Mouse (Mus musculus): ENCODE results near the gene Ugt1a2.
"Not testable (repeated sequence)": the region's sequence is repeated elsewhere in the genome, so short reads cannot be mapped to it uniquely, and the experiment has no call there.

Ugt1a2 gene

DNA sequence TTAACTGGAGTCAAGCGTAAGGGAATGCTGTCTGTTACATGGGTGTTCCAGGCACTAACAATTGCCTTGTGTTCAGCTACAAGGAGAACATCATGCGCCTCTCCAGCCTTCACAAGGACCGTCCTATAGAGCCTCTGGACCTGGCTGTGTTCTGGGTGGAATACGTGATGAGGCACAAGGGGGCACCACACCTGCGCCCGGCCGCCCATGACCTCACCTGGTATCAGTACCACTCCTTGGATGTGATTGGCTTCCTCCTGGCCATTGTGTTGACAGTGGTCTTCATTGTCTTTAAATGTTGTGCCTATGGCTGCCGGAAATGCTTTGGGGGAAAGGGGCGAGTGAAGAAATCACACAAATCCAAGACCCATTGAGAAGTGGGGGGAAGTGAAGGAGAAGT lies 17.6 kb downstream of the Ugt1a2 start:
- no peak for DNase-seq (ENCODE audit: low spot score)

DNA sequence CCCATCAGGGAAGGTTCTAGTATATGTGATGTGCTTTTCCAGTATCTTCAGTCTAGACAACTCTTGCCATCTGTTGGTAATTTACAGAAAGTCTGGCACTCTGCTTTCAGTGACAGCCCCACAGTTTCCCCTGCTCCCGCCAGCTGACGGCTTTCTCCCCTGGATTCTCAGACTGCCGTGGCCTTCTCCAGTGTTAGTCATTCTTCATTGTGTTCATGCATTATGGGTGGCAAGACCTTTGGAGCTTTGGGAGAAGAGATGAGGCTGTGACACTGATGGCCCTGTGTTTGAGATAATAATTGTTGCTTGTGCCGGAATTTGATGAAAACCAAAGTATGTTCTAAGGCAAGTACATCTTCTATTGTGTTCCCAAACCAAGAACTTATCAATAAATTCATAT lies 18.2 kb downstream of the Ugt1a2 start:
- DNase-seq (ENCODE audit: low spot score) = no peak

DNA sequence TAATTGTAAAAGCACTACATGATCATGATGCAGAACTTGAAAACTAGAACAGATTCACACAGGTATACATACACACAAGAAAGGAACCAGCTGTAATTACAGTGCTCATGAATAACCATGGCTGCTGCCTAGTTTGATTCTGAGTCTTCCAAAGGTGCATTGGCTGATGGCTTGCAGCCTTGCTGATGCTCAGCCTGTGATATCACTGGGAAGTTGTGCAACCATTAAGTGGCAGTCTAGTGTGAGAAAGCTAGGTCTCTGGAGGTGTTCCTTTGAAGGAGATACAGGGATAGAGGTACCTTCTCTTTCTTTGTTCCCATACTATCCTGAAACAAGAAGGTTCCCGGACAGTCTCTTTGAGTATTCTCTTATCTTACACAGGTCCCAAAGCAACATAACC lies 18.7 kb downstream of the Ugt1a2 start:
- no peak for DNase-seq (ENCODE audit: low spot score)

DNA sequence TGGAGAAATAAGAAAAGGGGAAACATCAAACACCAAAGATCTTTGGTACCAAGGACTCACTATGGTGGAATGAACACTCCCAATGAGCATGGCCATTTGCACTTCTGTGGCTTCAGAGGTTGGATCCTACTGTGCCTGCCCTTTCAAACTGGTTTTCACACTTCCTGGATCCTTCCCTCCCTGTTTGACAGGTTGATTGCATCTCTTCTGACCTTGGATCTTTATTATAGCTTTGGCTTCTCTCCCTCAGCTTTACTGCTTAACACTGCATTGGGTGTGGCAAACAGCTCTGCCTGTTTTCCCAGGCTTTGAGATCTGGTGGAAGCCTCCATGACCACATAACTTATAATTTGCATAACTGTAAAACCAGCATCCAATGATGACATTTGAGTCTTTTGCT lies 19.9 kb downstream of the Ugt1a2 start:
- no peak for DNase-seq (ENCODE audit: low spot score)

DNA sequence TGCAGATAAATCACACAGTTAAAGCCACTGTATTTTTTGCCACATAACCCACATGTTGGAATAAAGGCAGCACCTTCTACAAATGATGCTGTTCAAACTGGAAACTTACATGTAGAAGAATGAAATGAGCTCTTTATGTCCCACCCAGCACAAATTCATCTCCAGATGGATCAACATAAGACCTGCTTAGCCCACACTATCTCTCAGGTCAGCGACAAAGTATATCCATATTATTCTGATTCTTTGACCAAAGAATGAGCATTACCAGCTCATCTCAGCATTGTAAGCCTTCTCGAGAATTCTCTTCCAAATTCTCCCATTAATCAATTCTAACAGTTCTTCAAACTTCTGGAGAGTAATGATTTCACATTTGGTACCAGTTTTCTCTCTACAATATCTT lies 21.8 kb downstream of the Ugt1a2 start:
- no peak for DNase-seq (ENCODE audit: low spot score)

DNA sequence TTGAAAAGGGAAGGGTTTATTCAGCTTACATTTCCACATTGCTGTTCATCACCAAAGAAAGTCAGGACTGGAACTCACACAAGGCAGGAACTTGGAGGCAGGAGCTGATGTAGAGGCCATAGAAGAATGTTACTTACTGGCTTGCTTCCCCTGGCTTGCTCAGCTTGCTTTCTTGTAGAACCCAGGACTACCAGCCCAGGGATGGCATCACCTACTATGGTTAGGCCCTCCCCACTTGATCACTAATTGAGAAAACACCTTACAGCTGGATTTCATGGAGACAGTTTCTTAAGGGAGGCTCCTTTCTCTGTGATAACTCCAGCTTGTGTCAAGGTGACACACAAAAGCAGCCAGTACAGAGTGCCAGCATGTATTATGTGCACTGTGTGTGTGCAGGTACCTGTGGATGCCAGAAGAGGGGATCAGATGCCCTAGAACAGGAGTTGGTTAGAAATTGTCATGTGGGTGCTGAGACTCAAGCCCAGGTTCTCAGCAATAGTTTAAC lies 22.7 kb downstream of the Ugt1a2 start:
- DNase-seq (ENCODE audit: low spot score) = not testable (repeated sequence)

DNA sequence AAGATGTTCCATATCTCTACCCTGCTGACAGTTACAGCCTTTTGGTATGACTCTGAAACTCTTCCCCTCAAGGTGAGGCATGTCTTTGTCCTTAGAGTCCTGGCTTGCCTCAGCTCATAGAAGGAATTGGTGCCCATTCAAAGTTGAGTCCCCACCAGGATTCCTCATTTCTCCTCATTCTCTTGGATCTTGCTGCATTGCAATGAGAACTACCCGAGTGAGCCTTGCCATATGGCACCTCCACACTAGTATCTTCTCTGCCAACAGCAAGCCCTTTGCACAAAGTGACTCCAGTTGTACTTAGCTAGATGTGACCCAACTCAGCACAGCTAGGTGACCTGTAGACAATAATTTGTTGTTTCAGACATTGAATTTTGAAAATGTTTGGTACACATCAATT lies 23.2 kb downstream of the Ugt1a2 start:
- DNase-seq (ENCODE audit: low spot score) = no peak

DNA sequence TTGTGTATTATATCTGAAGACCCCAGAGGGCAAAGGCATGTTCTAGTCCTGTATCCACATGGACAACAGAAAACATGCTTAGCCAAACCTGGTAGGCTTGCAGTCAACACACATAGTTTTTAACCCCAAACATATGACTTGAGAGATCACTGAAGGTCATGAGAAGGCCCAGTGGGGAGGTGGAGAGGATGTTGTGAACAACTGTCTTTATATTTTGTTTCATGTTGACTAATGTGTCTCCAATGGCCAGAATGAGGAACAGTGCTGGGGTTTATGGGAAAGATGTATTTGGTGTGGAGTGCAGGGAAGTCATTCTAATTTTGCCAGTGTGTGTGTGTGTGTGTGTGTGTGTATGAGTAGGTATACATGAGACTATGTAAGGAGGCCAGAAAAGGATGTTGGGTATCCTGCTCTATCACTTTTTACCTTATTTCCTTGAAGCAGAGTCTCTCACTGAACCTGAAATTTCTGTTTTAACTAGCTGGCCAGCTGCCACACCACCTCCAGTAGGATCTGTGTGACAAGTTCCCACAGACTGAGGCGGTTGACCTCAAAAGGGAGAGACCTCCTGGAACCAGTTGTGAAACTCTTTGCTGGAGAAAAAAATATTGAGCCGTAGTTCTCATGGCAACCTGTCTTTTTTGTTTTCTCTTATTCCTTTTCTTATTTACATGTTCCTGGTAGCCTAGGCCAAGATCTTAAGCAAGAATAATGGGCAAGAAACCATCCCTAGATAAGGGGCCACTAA lies 23.8 kb downstream of the Ugt1a2 start:
- no peak for DNase-seq (ENCODE audit: low spot score)

DNA sequence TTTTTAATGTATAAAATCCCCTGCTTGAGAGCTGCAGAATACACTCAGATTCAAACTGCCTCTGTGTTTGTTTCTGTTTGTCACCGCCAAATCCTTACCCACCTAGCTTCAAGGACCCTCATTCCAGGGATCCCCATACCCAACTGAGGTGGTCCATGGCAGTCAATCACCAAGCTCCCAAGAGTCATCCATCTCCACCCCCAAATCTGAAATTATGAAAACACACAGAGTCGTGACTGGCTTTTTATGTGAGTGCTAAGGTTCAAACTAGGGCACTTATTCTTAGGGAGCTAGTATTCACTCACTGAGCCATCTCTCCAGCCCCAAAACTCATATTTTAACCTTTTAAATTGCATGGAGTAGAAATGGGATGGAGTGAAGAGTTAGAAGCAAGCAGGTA lies 24.9 kb downstream of the Ugt1a2 start:
- not testable (repeated sequence) for DNase-seq (ENCODE audit: low spot score)

DNA sequence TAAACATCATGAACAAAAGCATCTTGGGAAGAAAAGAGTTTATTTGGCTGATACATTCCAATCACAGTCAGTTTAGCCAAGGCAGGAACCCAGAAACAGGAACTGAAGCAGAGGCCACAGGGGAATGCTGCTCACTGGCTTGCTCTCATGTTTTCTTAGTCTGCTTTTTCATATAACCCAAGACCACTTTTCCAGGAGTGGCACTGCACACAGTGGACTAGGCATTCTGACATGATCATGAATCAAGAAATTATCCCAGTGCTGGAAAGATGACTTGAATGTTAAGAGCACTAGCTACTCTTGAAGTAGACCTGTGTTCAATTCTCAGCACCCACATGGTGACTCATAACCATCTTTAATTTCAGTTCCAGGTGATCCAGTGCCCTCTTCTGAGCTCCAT lies 25.3 kb downstream of the Ugt1a2 start:
- DNase-seq (ENCODE audit: low spot score) = no peak

DNA sequence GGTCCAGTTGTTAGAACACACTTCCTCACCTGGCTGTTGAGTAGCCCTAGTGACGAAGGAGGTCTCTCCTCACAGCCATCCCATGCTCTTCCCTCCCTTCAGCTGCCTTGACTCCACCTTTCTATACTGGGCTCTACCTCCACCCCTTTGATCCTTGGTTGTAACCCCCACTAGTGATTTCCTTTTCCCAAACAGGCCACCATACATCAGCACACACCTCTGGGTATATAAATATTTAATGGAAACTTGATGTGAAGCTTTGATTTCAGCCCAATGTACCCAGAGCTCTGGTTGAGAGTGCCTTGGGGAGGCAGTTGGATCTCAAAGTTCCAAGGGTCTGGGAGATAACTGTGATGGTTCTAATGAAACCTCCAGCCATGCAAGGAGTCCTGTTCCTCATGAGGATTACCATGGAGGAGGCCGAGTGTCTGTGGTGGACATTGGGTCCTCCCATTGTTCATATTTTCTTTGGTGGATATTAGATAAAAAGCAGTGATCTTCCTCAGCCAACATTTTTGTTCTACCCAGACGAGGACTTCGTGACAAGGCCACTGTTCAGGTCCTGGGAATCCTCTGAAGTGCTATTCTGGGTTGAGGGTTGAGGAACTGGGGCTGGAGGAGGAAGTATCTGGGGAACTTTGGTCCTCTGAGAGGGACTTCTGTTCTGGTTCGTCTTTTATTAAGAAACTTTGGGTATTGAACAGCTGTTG lies 26.4 kb downstream of the Ugt1a2 start, which contains the start of gene Mroh2a:
TSS of gene Mroh2a (plus strand) at position 317 of the 710 bp plus-strand sequence.
- peak; percentile 13 for DNase-seq (ENCODE audit: low spot score)

DNA sequence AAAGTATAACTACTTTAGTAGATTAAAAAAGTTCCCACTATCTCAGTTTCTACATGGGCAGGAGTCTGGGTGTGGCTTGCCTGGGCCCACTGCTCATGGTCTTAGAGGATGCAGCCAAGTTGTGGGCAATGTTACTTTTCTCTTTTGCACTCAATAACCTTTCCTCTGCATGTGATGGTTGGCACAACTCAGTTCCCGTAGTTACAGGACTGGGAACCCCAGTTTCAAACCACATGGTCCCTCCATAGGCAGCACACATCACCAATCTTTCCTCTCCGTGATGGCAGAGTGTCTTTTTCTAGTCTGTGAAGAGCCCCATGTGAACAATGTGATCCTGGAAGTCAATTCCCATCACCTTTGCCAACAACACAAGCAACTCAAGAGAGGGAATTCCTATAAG lies 27.1 kb downstream of the Ugt1a2 start:
- DNase-seq (ENCODE audit: low spot score) = peak; percentile 12

DNA sequence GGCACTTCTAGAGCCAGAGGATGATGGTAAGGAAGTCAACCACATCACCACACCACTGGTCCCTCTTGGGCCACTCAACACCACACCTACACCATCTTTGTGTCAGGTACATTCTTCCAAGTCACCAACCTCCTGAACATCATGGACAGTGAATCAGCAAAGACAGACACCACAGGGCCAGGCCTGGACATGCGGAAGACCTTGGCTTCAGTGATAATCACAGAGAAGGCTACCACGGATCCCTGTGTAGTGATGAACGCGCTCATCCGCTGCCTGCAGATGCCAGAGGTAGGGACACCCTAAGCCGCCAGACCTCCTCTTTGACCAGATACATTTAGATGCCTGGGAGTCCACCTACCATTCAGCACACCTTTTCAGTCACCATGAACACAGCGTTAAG lies 27.7 kb downstream of the Ugt1a2 start:
- DNase-seq (ENCODE audit: low spot score) = peak; percentile 23

DNA sequence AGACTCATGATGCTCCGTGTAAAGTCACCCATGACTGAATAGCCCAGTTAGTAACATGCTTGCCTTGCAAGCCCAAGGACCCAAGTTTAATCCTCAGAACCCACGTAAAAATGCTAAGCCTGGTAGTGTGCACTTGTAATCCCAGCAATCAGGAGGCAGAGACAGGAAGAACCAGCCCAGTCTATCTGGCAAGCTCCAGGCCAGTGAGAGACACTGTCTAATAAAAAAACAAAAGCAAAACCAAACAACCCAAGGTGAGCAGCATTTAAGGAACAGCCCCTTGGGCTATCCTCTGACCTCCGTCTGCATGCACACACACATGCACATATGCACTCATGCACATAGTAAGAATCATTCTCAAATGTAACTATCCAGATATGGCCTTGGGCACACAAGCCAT lies 29.2 kb downstream of the Ugt1a2 start:
- DNase-seq (ENCODE audit: low spot score) = peak; percentile 11

DNA sequence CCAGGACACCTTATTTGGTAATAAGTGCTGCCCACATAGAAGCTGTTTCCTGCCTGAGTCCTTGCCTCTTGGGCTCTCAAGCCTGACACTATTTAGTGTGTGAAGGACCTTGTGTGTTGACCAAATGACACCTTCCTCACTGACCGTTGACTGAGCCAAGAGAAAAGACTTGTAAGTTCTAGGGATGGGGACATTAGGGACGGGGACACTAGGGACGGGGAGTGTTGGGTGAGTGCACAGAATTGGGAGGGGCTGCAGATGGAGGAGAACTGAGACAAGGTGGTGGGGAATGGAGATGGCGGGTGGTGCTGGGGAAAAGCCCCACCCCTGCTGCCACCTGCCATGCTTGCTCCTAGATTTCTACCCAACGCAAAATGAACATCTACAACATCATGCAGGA lies 29.6 kb downstream of the Ugt1a2 start:
- peak; percentile 30 for DNase-seq (ENCODE audit: low spot score)

DNA sequence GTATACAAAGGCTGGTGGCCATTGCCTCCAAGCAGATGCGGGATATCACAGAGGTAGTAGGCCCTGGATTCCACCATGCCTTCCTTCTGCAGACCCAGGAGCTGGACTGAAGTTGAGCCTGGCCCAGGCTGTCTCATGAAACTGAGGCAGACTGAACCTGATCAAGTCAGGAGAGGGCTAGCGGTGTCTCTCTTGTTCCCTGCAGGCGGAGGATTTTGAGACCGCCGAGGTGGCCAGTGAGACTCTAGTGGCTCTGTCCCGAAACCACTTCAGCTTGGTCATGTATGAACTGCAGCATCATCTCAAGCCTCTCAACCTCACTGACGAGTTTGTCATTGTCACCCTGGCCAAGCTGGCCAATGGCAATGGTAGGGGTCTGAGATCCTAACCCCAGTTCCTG lies 30.0 kb downstream of the Ugt1a2 start:
- peak; percentile 33 for DNase-seq (ENCODE audit: low spot score)

DNA sequence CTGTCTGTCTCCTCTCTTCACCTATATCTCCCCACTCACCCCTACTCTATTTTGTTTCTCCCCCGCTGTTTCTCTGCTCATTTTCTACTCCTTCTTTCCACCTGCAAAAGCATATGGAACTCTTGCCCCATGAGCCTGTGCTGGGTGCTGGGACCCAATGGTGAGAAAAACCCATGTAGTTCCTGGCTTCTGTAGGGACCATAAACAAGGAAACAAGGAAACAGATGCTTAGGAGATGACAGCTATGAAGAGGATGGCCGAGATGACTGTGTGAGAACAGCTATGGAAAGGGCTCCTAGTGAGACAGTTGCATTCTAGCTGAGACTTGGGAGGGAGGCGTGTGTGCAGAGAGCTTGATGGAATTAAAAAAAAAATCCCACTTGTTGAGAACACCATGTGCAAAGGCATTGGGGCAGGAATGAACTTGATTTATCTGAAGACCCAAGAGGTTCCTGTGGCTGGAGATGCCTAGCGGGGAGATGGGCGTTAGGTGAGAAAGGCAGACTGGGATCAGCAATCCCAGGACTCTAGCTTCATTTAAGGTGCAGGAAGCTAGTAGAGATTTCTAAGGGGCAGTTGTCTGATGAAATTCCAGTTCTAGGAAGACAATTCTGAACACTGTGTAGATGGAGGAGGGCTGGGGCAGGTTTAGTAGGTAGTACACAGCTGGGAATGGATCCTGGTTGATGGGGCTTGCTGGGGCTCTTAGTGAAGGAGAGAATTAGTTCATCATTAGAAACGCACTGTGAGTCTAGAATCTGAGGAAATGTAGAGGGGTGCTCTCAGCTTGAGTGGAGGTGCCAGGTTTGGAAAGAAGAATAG lies 30.8 kb downstream of the Ugt1a2 start:
- DNase-seq (ENCODE audit: low spot score) = peak; percentile 12

DNA sequence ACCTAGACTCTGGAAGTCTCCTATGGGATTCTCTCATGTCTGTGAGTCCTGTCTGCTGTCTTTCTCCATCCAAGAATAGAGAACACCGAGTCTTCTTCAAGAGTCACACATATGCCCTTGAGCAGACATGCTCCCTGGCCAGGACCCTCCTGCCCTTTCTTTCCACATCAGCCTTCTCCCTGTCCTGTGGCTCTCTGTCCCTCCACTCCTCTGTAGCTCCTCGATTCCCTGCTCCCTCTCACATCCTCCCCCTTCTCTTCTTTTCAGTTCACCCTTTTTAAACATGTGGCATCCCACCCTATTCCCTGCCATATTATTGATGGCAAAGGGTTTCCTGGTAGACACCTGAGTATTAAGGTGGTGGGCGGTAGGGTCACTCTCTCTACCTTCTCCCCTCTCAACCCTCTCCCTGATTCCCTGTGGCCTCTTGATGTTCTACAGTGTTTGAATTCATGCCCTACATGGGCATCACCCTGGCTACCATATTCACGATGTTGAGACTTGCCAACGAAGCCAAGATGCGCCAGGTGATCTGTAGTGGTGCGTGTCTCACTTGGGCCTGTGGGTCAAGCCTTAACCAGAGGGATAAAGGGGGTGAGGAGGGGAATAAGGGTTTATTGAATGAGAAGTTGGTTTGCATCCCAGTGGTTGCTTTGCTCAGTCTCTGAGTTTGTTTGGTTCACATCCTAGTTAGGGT lies 31.6 kb downstream of the Ugt1a2 start:
- peak; percentile 18 for DNase-seq (ENCODE audit: low spot score)

DNA sequence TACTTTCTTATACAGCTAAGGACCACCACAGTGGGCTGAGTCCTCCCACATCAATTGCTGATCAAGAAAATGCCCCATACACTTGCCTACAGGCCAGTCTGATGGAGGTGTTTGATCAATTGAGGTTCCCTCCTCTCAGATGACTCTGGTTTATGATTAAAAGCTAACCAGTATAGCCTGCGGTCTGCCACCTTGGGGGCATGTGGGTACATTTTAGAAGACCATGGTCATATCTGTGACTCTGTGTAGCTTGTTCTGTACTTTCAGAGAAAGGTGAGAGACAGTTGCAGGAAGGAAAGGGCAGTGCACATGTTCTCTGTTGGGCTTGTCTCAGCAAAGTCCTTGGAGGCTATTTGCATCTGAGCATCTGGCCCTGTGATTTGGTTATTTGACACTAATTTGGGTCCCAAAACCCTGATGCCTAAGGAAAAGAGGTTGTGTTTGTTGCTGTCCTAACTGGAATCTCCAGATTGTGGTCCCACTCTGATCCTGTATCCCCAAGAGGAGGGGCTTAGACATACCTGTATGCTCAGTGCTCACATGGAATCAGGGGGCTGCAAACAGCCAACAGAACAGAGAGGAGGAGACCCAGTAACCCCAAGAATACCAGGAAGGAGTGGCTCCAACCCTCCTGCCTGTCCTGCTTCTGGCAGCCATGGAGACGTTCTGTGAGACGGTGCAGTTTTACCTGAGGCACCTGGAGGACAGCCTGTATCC lies 32.4 kb downstream of the Ugt1a2 start:
- peak; percentile 21 for DNase-seq (ENCODE audit: low spot score)

DNA sequence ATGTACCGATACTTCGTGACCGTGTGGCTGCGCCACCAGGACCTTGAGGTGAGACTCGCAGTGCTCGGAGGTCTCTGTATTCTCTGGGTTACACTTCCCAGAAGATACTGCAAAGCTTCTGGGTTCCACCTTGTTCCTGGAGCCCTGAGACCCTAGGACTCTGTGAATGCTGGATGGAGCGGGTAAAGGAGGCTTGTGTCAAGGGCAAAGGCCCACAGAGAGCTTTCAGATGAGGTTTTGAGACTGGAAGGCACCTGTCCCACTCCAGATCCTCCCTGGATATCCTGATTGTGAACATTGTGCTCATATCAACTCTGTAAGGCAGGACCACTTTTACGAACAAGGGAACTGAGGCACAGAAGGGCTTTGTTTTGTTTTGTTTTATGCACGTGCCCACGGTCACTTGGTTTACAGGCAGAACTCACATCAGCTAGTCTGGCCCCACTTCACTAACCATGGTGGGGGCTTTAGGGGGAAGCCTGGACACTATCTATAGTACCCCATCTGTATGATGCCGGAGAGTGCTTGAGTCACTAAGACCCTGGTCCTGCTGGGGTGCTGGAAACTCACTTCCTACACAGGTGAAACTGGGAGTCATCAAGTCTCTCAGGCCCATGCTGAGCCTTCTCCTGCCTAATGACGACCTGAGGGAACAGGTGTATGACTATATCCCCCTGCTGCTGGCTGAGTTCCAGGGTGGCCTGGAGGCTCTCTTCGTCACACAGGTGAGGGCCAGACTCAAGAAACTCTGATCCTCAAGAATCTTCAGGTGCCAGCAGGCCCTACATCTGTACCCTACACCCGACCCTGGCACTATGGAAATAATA lies 33.2 kb downstream of the Ugt1a2 start:
- peak; percentile 65 for DNase-seq (ENCODE audit: low spot score)
